Mouse (Mus musculus): ENCODE measurements at regions not wholly inside any gene's neighbourhood (a gene's known extent, or its start where the extent isn't known, plus 50 kb on each side); places are given as distances from the start of the nearest gene placed in this dataset.
"Not testable (repeated sequence)": the region's sequence is repeated elsewhere in the genome, so short reads cannot be mapped to it uniquely, and the experiment has no call there.

DNA sequence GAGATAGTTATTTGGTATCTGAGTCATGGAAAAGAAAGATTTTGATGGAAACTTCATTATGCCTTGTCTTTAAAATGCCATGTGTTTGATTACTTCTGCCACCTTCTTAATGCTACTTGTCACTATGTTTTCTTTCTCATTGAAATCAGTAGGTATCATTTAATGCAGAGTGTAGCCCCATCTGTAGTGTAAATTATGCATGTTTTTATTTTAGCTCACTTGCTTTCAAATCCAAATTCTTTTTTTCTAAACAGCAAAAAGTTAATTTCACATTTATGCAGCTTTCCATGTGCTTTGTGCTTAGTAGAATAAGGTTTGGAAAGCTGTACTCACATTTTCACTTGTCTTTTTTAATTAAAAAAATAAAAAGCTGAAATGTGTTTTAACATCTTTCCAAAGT, 748.0 kb upstream of the Epha7 start:
- H3K9me3 ChIP-seq (ENCODE audit: control insufficient read depth, low read length), result no peaks in the 10 kb centered on the region
- H3K36me3 ChIP-seq (ENCODE audit: control insufficient read depth, insufficient read depth), result no peaks in the 10 kb centered on the region
- H3K9ac ChIP-seq (replicated peaks; ENCODE audit: low read depth, low read length), result no peak overlapping the region
- no peaks in the 10 kb centered on the region for H3K27me3 ChIP-seq (replicated peaks; ENCODE audit: control insufficient read depth, insufficient read depth, low read length)
- peak; percentile 52; the same call in 1 of the 2 replicates for ATAC-seq
- H3K4me3 ChIP-seq (replicated peaks; ENCODE audit: low read length), result no peak overlapping the region
- no peaks in the 10 kb centered on the region for H3K4me1 ChIP-seq (replicated peaks; ENCODE audit: control insufficient read depth, insufficient read depth, low read length)
- no peak overlapping the region for H3K27ac ChIP-seq (ENCODE audit: low read length)
- no peak overlapping the region for H3K4me2 ChIP-seq (ENCODE audit: low read length)

- Histone ChIP-seq H3K27ac (ENCODE audit: low read length) (no peak overlapping the region), H3K9ac (replicated peaks; ENCODE audit: low read depth, low read length) (no peak overlapping the region), H3K9me3 (ENCODE audit: control insufficient read depth, low read length) (no peaks in the 10 kb centered on the region), H3K4me3 (replicated peaks; ENCODE audit: low read length) (no peak overlapping the region), H3K4me2 (ENCODE audit: low read length) (no peak overlapping the region), H3K36me3 (ENCODE audit: control insufficient read depth, insufficient read depth) (no peaks in the 10 kb centered on the region), H3K4me1 (replicated peaks; ENCODE audit: control insufficient read depth, insufficient read depth, low read length) (no peaks in the 10 kb centered on the region), H3K27me3 (replicated peaks; ENCODE audit: control insufficient read depth, insufficient read depth, low read length) (no peaks in the 10 kb centered on the region)
- WGBS, result 50% methylated on average over 1 of the region's 1 CpGs
- no peak for ATAC-seq
Observed at GRCm38 (mm10) chr4:28065828-28066227, 747.1 kb upstream of the Epha7 start.

DNA sequence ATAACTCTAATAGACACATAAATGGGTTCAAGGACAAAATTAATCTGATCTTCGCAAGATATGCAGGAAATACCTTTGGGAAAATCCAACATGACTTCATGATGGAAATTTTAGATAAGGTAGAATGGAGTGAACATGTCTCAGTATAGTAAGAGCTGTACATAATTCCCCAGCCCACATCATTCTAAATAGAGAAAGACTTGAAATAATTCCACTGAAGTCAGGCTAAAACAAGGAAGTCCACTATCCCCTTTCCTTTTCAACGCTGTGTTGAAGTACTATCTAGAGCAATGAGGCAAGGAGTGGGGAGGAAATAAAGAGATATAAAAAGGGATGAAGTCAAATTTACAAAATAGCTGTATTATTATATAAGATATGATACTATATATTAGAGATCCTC, 733.9 kb upstream of the Epha7 start:
- Histone ChIP-seq H3K9me3 (ENCODE audit: control insufficient read depth, low read length) (no peaks in the 10 kb centered on the region), H3K36me3 (ENCODE audit: control insufficient read depth, insufficient read depth) (no peaks in the 10 kb centered on the region), H3K27me3 (replicated peaks; ENCODE audit: control insufficient read depth, insufficient read depth, low read length) (no peaks in the 10 kb centered on the region), H3K4me3 (replicated peaks; ENCODE audit: low read length) (no peak overlapping the region), H3K4me1 (replicated peaks; ENCODE audit: control insufficient read depth, insufficient read depth, low read length) (no peaks in the 10 kb centered on the region), H3K9ac (replicated peaks; ENCODE audit: low read depth, low read length) (no peak overlapping the region), H3K27ac (ENCODE audit: low read length) (no peak overlapping the region), H3K4me2 (ENCODE audit: low read length) (no peak overlapping the region)
- no peak for ATAC-seq
- WGBS, result 90% methylated on average over 2 of the region's 2 CpGs

GRCm38 (mm10) chr4:28092854-28093253, 720.1 kb upstream of the Epha7 start:
- Histone ChIP-seq H3K27ac (ENCODE audit: low read length) (no peak overlapping the region), H3K9ac (replicated peaks; ENCODE audit: low read depth, low read length) (no peak overlapping the region), H3K4me1 (replicated peaks; ENCODE audit: control insufficient read depth, insufficient read depth, low read length) (no peaks in the 10 kb centered on the region), H3K4me3 (replicated peaks; ENCODE audit: low read length) (no peak overlapping the region), H3K36me3 (ENCODE audit: control insufficient read depth, insufficient read depth) (no peaks in the 10 kb centered on the region), H3K9me3 (ENCODE audit: control insufficient read depth, low read length) (no peaks in the 10 kb centered on the region), H3K27me3 (replicated peaks; ENCODE audit: control insufficient read depth, insufficient read depth, low read length) (no peaks in the 10 kb centered on the region), H3K4me2 (ENCODE audit: low read length) (no peak overlapping the region)
- WGBS, result 33% methylated on average over 3 of the region's 3 CpGs
- peak; percentile 65; the same call in 1 of the 2 replicates for ATAC-seq

- no peaks in the 10 kb centered on the region for H3K9me3 ChIP-seq (ENCODE audit: control insufficient read depth, low read length)
Observed at GRCm38 (mm10) chr4:28143165-28143564, 669.8 kb upstream of the Epha7 start.

GRCm38 (mm10) chr4:28155116-28155515, 657.8 kb upstream of the Epha7 start:
- no peaks in the 10 kb centered on the region for H3K4me1 ChIP-seq (replicated peaks; ENCODE audit: control insufficient read depth, insufficient read depth, low read length)
- 80% methylated on average over 2 of the region's 2 CpGs for WGBS
- no peak overlapping the region for H3K27ac ChIP-seq (ENCODE audit: low read length)
- no peaks in the 10 kb centered on the region for H3K27me3 ChIP-seq (replicated peaks; ENCODE audit: control insufficient read depth, insufficient read depth, low read length)
- no peak for ATAC-seq
- no peak overlapping the region for H3K4me2 ChIP-seq (ENCODE audit: low read length)
- no peak overlapping the region for H3K9ac ChIP-seq (replicated peaks; ENCODE audit: low read depth, low read length)
- H3K4me3 ChIP-seq (replicated peaks; ENCODE audit: low read length), result no peak overlapping the region
- no peaks in the 10 kb centered on the region for H3K36me3 ChIP-seq (ENCODE audit: control insufficient read depth, insufficient read depth)
- no peaks in the 10 kb centered on the region for H3K9me3 ChIP-seq (ENCODE audit: control insufficient read depth, low read length)

More at GRCm38 (mm10) chr4:28143165-28143564, 669.8 kb upstream of the Epha7 start:
- Histone ChIP-seq H3K9ac (replicated peaks; ENCODE audit: low read depth, low read length) (no peak overlapping the region), H3K27me3 (replicated peaks; ENCODE audit: control insufficient read depth, insufficient read depth, low read length) (no peaks in the 10 kb centered on the region), H3K27ac (ENCODE audit: low read length) (no peak overlapping the region; the same call in 1 of the 2 replicates), H3K4me2 (ENCODE audit: low read length) (peak overlapping the region; percentile 39), H3K4me1 (replicated peaks; ENCODE audit: control insufficient read depth, insufficient read depth, low read length) (no peaks in the 10 kb centered on the region), H3K4me3 (replicated peaks; ENCODE audit: low read length) (no peak overlapping the region; the same call in 1 of the 2 replicates), H3K36me3 (ENCODE audit: control insufficient read depth, insufficient read depth) (no peaks in the 10 kb centered on the region)
- peak; percentile 98 for ATAC-seq
- 28% methylated on average over 8 of the region's 8 CpGs for WGBS

DNA sequence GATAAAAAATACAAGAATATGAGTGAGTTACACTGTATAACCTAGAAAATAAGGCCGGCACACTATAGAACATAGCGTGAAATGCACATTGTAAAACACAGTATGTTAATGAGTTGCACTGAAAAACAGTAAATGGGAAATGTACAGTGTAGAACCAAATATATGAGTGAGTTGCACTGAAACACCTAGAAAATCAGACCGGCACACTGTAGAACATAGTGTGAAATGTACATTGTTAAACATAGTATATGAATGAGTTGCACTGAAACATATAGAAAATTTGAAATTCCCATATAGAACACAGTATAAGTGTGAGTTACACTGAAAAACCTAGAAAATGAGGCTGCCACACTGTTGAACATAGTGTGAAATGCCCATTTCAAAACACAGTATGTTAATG, 636.2 kb upstream of the Epha7 start:
- Histone ChIP-seq H3K9ac (replicated peaks; ENCODE audit: low read depth, low read length) (no peak overlapping the region), H3K9me3 (ENCODE audit: control insufficient read depth, low read length) (no peaks in the 10 kb centered on the region), H3K27me3 (replicated peaks; ENCODE audit: control insufficient read depth, insufficient read depth, low read length) (no peaks in the 10 kb centered on the region), H3K4me2 (ENCODE audit: low read length) (no peak overlapping the region), H3K4me3 (replicated peaks; ENCODE audit: low read length) (no peak overlapping the region), H3K4me1 (replicated peaks; ENCODE audit: control insufficient read depth, insufficient read depth, low read length) (no peaks in the 10 kb centered on the region), H3K36me3 (ENCODE audit: control insufficient read depth, insufficient read depth) (no peaks in the 10 kb centered on the region), H3K27ac (ENCODE audit: low read length) (no peak overlapping the region)
- ATAC-seq, result peak; percentile 89
- WGBS, result 77% methylated on average over 3 of the region's 3 CpGs

- no peaks in the 10 kb centered on the region for H3K36me3 ChIP-seq (ENCODE audit: control insufficient read depth, insufficient read depth)
Observed at GRCm38 (mm10) chr4:28190861-28191260, 622.1 kb upstream of the Epha7 start.

GRCm38 (mm10) chr4:28227594-28228208, 585.2 kb upstream of the Epha7 start:
- Histone ChIP-seq H3K4me3 (replicated peaks; ENCODE audit: low read length) (no peak overlapping the region), H3K27ac (ENCODE audit: low read length) (no peak overlapping the region)

More at GRCm38 (mm10) chr4:28190861-28191260, 622.1 kb upstream of the Epha7 start:
- no peak overlapping the region for H3K27ac ChIP-seq (ENCODE audit: low read length)
- H3K4me1 ChIP-seq (replicated peaks; ENCODE audit: control insufficient read depth, insufficient read depth, low read length), result no peaks in the 10 kb centered on the region
- no peaks in the 10 kb centered on the region for H3K9me3 ChIP-seq (ENCODE audit: control insufficient read depth, low read length)
- WGBS, result 81% methylated on average over 5 of the region's 5 CpGs
- H3K4me2 ChIP-seq (ENCODE audit: low read length), result no peak overlapping the region
- no peaks in the 10 kb centered on the region for H3K27me3 ChIP-seq (replicated peaks; ENCODE audit: control insufficient read depth, insufficient read depth, low read length)
- no peak for ATAC-seq
- H3K4me3 ChIP-seq (replicated peaks; ENCODE audit: low read length), result no peak overlapping the region
- no peak overlapping the region for H3K9ac ChIP-seq (replicated peaks; ENCODE audit: low read depth, low read length)

DNA sequence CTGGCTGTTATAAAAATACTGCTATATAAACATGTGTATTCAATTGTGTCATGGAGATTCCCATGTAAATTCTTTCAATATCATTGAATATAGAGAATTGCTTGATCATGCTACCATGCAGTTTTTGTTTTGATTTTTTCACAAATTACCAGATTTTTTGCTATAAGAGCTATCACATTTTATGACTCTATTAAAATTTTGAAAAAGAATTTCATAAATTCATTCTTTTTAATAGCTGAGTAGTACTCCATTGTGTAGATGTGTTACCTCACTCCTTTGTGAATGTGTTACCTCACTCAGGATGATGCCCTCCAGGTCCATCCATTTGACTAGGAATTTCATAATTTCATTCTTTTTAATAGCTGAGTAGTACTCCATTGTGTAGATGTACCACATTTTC, 577.4 kb upstream of the Epha7 start:
- not testable (repeated sequence) for H3K9ac ChIP-seq (replicated peaks; ENCODE audit: low read depth, low read length); H3K27me3 ChIP-seq (replicated peaks; ENCODE audit: control insufficient read depth, insufficient read depth, low read length); H3K4me1 ChIP-seq (replicated peaks; ENCODE audit: control insufficient read depth, insufficient read depth, low read length); H3K9me3 ChIP-seq (ENCODE audit: control insufficient read depth, low read length); H3K27ac ChIP-seq (ENCODE audit: low read length); H3K36me3 ChIP-seq (ENCODE audit: control insufficient read depth, insufficient read depth); H3K4me3 ChIP-seq (replicated peaks; ENCODE audit: low read length); H3K4me2 ChIP-seq (ENCODE audit: low read length); ATAC-seq

More at GRCm38 (mm10) chr4:28227594-28228208, 585.2 kb upstream of the Epha7 start:
- Histone ChIP-seq H3K36me3 (ENCODE audit: control insufficient read depth, insufficient read depth) (no peaks in the 10 kb centered on the region), H3K9ac (replicated peaks; ENCODE audit: low read depth, low read length) (no peak overlapping the region), H3K9me3 (ENCODE audit: control insufficient read depth, low read length) (no peaks in the 10 kb centered on the region), H3K27me3 (replicated peaks; ENCODE audit: control insufficient read depth, insufficient read depth, low read length) (no peaks in the 10 kb centered on the region), H3K4me1 (replicated peaks; ENCODE audit: control insufficient read depth, insufficient read depth, low read length) (no peaks in the 10 kb centered on the region), H3K4me2 (ENCODE audit: low read length) (no peak overlapping the region)
- ATAC-seq, result no peak
- WGBS, result 40% methylated on average over 2 of the region's 2 CpGs

Data from forebrain, embryonic 16.5 days (tissue).